Mouse (Mus musculus): ENCODE data around the gene Trappc11. TPM values are rescaled to one million over a fixed set of nuclear protein-coding genes. Genes with fewer than 3 reads are reported as not detected.
"Not testable (repeated sequence)": the region's sequence is repeated elsewhere in the genome, so short reads cannot be mapped to it uniquely, and the experiment has no call there.

Trappc11 gene
- polyA plus RNA-seq, 1 experiment from 2014 or later: 42.9 TPM

DNA sequence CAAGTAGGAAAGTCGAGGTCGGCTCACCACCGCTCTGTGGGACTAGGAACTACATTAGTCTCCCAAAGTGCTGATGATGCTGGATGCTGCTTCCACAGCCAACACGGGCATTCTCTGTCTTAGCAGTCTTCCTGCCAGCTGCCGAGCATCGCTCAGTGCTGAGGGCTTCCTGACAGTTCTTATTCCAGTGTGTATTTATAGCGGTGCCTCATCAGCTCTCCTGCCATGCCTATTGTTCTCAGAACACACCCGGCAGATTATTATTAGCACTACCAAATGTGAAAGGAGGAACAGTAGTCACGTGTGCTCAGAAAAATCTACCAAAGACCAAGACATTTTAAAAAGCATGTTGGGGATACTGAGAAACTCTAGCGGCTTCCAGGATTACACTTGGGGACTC lies 71.6 kb downstream of the Trappc11 start:
- Histone ChIP-seq H3K9me3 (no peaks in the 10 kb centered on the region), H3K27ac (no peak overlapping the region), H3K4me3 (no peak overlapping the region), H3K36me3 (replicated peaks) (no peaks in the 10 kb centered on the region), H3K4me2 (no peak overlapping the region), H3K4me1 (no peaks in the 10 kb centered on the region), H3K27me3 (replicated peaks) (no peaks in the 10 kb centered on the region), H3K9ac (no peak overlapping the region)
- no peak for ATAC-seq (replicated peaks)
- 80% methylated on average over 10 of the region's 10 CpGs for WGBS

DNA sequence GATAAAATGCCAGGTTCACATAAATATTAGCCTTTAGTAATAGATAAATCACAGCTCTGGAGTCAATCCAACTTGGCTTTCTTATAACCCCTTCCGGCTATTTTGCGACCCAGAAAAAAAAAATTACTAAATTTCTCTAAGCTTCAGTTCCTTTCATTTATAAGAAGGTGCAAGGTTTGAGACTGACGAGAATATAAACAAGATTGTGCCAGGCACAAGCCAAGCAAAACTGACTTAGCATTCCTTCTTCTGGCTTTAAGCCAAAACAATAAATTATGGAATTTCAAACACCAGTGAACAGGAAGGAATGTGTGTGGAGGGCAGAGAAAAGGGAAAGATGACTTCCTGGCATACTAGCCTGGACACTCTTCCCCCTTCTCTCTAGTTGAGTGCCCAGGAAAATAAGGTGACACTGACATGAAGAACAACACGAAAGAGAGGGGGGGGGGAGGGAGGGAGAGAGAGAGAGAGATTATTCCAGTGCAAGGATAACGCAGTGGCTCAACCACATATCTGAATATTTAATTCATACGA lies 74.0 kb downstream of the Trappc11 start:
- H3K27ac ChIP-seq: no peak overlapping the region
- no peak overlapping the region for H3K4me2 ChIP-seq
- no peaks in the 10 kb centered on the region for H3K36me3 ChIP-seq (replicated peaks)
- WGBS: 84% methylated on average over 6 of the region's 6 CpGs
- H3K4me1 ChIP-seq: no peaks in the 10 kb centered on the region
- no peaks in the 10 kb centered on the region for H3K9me3 ChIP-seq
- H3K4me3 ChIP-seq: no peak overlapping the region
- no peak for ATAC-seq (replicated peaks)
- H3K9ac ChIP-seq: no peak overlapping the region
- no peaks in the 10 kb centered on the region for H3K27me3 ChIP-seq (replicated peaks)

DNA sequence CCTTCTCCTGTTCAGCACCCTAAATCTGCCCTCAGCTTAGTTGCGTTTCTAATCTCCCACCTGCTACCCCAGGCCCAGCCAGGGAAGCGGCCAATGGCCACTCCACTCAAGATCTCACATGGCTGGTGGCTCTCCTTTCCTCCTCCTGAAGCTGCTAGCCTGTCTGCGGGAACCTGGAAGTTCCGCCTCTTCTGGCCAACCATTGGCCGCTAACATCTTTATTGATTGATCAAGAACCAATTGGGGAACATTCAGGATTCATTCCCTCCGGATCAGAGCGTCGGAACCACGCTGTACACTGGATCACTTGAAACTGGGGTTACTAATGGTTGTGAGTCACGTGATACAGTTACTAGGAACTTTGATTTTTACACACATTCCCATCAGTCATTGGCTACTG lies 74.7 kb downstream of the Trappc11 start:
- 93% methylated on average over 10 of the region's 10 CpGs for WGBS
- Histone ChIP-seq H3K4me1 (no peaks in the 10 kb centered on the region), H3K36me3 (replicated peaks) (no peaks in the 10 kb centered on the region), H3K4me2 (no peak overlapping the region), H3K27ac (no peak overlapping the region), H3K9me3 (no peaks in the 10 kb centered on the region), H3K9ac (no peak overlapping the region), H3K4me3 (no peak overlapping the region), H3K27me3 (replicated peaks) (no peaks in the 10 kb centered on the region)
- ATAC-seq (replicated peaks): no peak

DNA sequence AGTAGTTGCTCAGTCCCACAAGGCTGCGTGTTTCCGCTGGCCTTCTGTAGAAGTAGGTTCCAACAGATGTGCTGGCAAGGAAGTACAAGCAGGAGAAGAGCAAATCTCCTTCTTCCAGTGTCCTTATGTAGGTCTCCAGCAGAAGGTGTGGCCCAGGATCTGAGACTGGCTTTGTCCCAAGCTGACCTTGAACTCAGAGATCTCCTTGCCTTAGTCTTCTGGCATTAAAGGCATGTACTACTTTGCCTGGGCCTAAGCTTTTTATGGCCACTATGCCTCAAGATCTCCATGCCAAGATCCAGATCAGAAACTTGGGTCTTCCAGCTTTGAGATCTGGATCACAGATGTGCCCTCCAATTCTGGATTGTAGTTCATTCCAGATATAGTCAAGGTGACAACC lies 84.1 kb downstream of the Trappc11 start:
- not testable (repeated sequence) for H3K36me3 ChIP-seq (replicated peaks); H3K9ac ChIP-seq; ATAC-seq (replicated peaks); H3K27me3 ChIP-seq (replicated peaks); H3K4me2 ChIP-seq; H3K27ac ChIP-seq; H3K4me3 ChIP-seq; H3K9me3 ChIP-seq; H3K4me1 ChIP-seq
- WGBS: 98% methylated on average over 2 of the region's 2 CpGs

DNA sequence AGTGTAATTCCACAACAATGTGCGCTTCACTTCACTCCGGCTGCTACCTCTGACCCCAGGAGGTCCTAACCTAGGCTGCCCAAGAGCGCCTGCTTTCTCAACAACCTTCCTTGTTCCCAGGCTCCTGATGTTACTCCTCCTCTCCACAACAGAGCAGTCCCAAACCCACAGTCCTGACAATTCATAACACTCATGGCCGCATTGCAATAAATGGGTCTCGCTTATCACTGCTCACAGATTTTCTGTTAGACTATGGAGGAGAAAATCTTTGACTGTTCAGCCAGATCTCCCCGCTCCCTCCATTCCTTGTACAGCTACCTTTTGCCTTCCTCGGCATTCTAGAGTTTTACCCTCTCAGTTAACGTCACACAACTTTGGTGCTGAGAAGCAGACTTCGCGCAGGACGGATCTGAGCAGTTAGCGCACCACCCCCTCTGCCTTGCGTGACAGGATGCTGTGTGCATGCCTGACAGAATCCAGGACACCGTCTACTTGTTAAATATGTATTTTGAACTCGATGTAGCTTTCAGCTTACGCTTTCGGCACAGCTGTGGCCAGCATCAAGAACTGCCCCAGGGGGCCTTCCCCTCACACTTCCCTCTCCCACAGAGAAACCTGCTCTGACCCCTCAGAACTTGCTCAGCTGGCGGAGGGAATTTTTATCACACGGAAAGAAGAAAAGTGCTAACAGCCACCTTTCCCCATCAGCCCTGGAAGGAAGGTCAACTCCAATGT lies 86.8 kb downstream of the Trappc11 start, which contains the start of gene Stox2:
Gene Stox2 (minus strand): TSS at position 51 of the 735 bp plus-strand sequence.
- no peak within 1 kb of the TSS for H3K27ac ChIP-seq
- no peak for ATAC-seq (replicated peaks)
- H3K27me3 ChIP-seq (replicated peaks): no peaks in the 10 kb centered on the region
- H3K4me2 ChIP-seq: no peak within 1 kb of the TSS
- WGBS: 77% methylated on average over 19 of the region's 19 CpGs
- no peak within 1 kb of the TSS for H3K9ac ChIP-seq
- no peaks in the 10 kb centered on the region for H3K36me3 ChIP-seq (replicated peaks)
- H3K4me1 ChIP-seq: no peaks in the 10 kb centered on the region
- H3K4me3 ChIP-seq: no peak within 1 kb of the TSS
- H3K9me3 ChIP-seq: no peaks in the 10 kb centered on the region

Other genes with a start within 250 kb of the Trappc11 start
- 51.3 and 51.9 TPM in 2 replicates for gene Stox2, start 87.1 kb downstream of the Trappc11 start, polyA plus RNA-seq (2015; fragmentation: Nextera tagmentation; extraction: Ambion mirVana)
- 30.4 and 31.4 TPM in 2 replicates for gene Rwdd4a, start 194 bp upstream of the Trappc11 start, polyA plus RNA-seq (2015; fragmentation: Nextera tagmentation; extraction: Ambion mirVana)
- gene Ing2, start 142.1 kb upstream of the Trappc11 start, polyA plus RNA-seq (2015; fragmentation: Nextera tagmentation; extraction: Ambion mirVana): 6.1 and 6.2 TPM in 2 replicates
- gene Cdkn2aip, start 180.5 kb upstream of the Trappc11 start, polyA plus RNA-seq (2015; fragmentation: Nextera tagmentation; extraction: Ambion mirVana): 35.1 and 35.8 TPM in 2 replicates